Mouse (Mus musculus) adrenal gland, adult (tissue): Measurements from ENCODE around the gene Hrh1.
"Not testable (repeated sequence)": the region's sequence is repeated elsewhere in the genome, so short reads cannot be mapped to it uniquely, and the experiment has no call there.

Experiments used
- DNase-seq, 2 experiments: peaks; one replicate each; pipeline ENCODE4 v3.0.0; 2022 to 2023; ENCODE audit warnings: low spot score in 1 of 2; ENCODE audit not compliant: inconsistent age in 2 of 2

Gene Hrh1

GRCm38 (mm10) chr6:114457299-114457698 lies 59.6 kb downstream of the Hrh1 start:
- DNase-seq: peak; percentile 52 to 56

- DNase-seq: peak; percentile 30 to 78
Observed at GRCm38 (mm10) chr6:114458191-114458590, 60.5 kb downstream of the Hrh1 start.

GRCm38 (mm10) chr6:114459969-114460368 lies 62.2 kb downstream of the Hrh1 start:
- peak in 1 of 2 experiments; percentile 22 for DNase-seq

GRCm38 (mm10) chr6:114461536-114461935 lies 63.8 kb downstream of the Hrh1 start:
- DNase-seq: peak in 1 of 2 experiments; percentile 48

GRCm38 (mm10) chr6:114462747-114463146 lies 65.0 kb downstream of the Hrh1 start:
- DNase-seq: peak in 1 of 2 experiments; percentile 63

GRCm38 (mm10) chr6:114473541-114473940 lies 75.8 kb downstream of the Hrh1 start:
- DNase-seq: no peak

- no peak for DNase-seq
Observed at GRCm38 (mm10) chr6:114474059-114474458, 76.3 kb downstream of the Hrh1 start.

- DNase-seq: no peak
Observed at GRCm38 (mm10) chr6:114474911-114475310, 77.2 kb downstream of the Hrh1 start.

- peak in 1 of 2 experiments; percentile 37 for DNase-seq
Observed at GRCm38 (mm10) chr6:114478771-114479170, 81.0 kb downstream of the Hrh1 start.

- no peak for DNase-seq
Observed at GRCm38 (mm10) chr6:114479644-114480410, 82.1 kb downstream of the Hrh1 start.

- no peak for DNase-seq
Observed at GRCm38 (mm10) chr6:114489371-114489770, 91.6 kb downstream of the Hrh1 start.

- DNase-seq: not testable (repeated sequence)
Observed at GRCm38 (mm10) chr6:114492588-114492987, 94.9 kb downstream of the Hrh1 start.

GRCm38 (mm10) chr6:114494987-114495386 lies 97.3 kb downstream of the Hrh1 start:
- DNase-seq: peak; percentile 15 to 63

GRCm38 (mm10) chr6:114514038-114514437 lies 116.3 kb downstream of the Hrh1 start:
- DNase-seq: not testable (repeated sequence)

GRCm38 (mm10) chr6:114528709-114529108 lies 131.0 kb downstream of the Hrh1 start:
- DNase-seq: peak; percentile 67 to 94
